Mouse (Mus musculus): ENCODE measurements around the gene Gm10721.
"Not testable (repeated sequence)": the region's sequence is repeated elsewhere in the genome, so short reads cannot be mapped to it uniquely, and the experiment has no call there.

Gm10721 gene

GRCm38 (mm10) chr9:3012733-3013279 is at the start of gene Gm10721:
Gm10721 (plus strand) TSS chr9:3013140.
- DNase-seq (ENCODE audit: low spot score in 2 of 2), result not testable (repeated sequence)

GRCm38 (mm10) chr9:3000445-3000972 is 12.4 kb upstream of the Gm10721 start, which contains the start of gene Gm10722:
Gm10722 (plus strand) TSS chr9:3000922.
- peak; percentile 29 to 44 for DNase-seq (ENCODE audit: low spot score in 2 of 2)

- peak; percentile 42 to 57 for DNase-seq (ENCODE audit: low spot score in 2 of 2)
Observed at GRCm38 (mm10) chr9:3001006-3001405, 11.9 kb upstream of the Gm10721 start.

GRCm38 (mm10) chr9:3001948-3002659 is 10.8 kb upstream of the Gm10721 start:
- peak; percentile 100 for DNase-seq (ENCODE audit: low spot score in 2 of 2)

- not testable (repeated sequence) for DNase-seq (ENCODE audit: low spot score in 2 of 2)
Observed at GRCm38 (mm10) chr9:3002794-3003396, 10.0 kb upstream of the Gm10721 start, which contains the start of gene Gm11168. Gm11168 (plus strand) TSS chr9:3003346.

- DNase-seq (ENCODE audit: low spot score in 2 of 2), result not testable (repeated sequence)
Observed at GRCm38 (mm10) chr9:3006179-3006578, 6.8 kb upstream of the Gm10721 start.

- DNase-seq (ENCODE audit: low spot score in 2 of 2), result peak; percentile 100
Observed at GRCm38 (mm10) chr9:3006636-3007035, 6.3 kb upstream of the Gm10721 start.

GRCm38 (mm10) chr9:3007272-3007671 is 5.7 kb upstream of the Gm10721 start:
- not testable (repeated sequence) for DNase-seq (ENCODE audit: low spot score in 2 of 2)

- DNase-seq (ENCODE audit: low spot score in 2 of 2), result not testable (repeated sequence)
Observed at GRCm38 (mm10) chr9:3009331-3009730, 3.6 kb upstream of the Gm10721 start.

GRCm38 (mm10) chr9:3012054-3012621 is 802 bp upstream of the Gm10721 start:
- not testable (repeated sequence) for DNase-seq (ENCODE audit: low spot score in 2 of 2)

- not testable (repeated sequence) for DNase-seq (ENCODE audit: low spot score in 2 of 2)
Observed at GRCm38 (mm10) chr9:3015354-3015753, 2.4 kb downstream of the Gm10721 start, which contains the start of gene Gm10720. Gm10720 (plus strand) TSS chr9:3015654.

- peak in 1 of 2 experiments; percentile 1 for DNase-seq (ENCODE audit: low spot score in 2 of 2)
Observed at GRCm38 (mm10) chr9:3015896-3016295, 3.0 kb downstream of the Gm10721 start.

- DNase-seq (ENCODE audit: low spot score in 2 of 2), result not testable (repeated sequence)
Observed at GRCm38 (mm10) chr9:3017108-3017507, 4.2 kb downstream of the Gm10721 start, which contains the start of gene Gm10719. Gm10719 (plus strand) TSS chr9:3017408.

- DNase-seq (ENCODE audit: low spot score in 2 of 2), result peak in 1 of 2 experiments; percentile 1
Observed at GRCm38 (mm10) chr9:3018944-3019343, 6.0 kb downstream of the Gm10721 start.

GRCm38 (mm10) chr9:3019835-3020727 is 7.1 kb downstream of the Gm10721 start:
- DNase-seq (ENCODE audit: low spot score in 2 of 2), result peak; percentile 51 to 66

- peak; percentile 83 for DNase-seq (ENCODE audit: low spot score in 2 of 2)
Observed at GRCm38 (mm10) chr9:3022316-3023008, 9.5 kb downstream of the Gm10721 start.

GRCm38 (mm10) chr9:3023312-3023984 is 10.5 kb downstream of the Gm10721 start, which contains the start of gene Gm10718:
Gm10718 (plus strand) TSS chr9:3023547.
- DNase-seq (ENCODE audit: low spot score in 2 of 2), result peak; percentile 67 to 69

GRCm38 (mm10) chr9:3023985-3024648 is 11.2 kb downstream of the Gm10721 start:
- peak; percentile 100 for DNase-seq (ENCODE audit: low spot score in 2 of 2)

- DNase-seq (ENCODE audit: low spot score in 2 of 2), result peak; percentile 24 to 57
Observed at GRCm38 (mm10) chr9:3024912-3025467, 12.1 kb downstream of the Gm10721 start, which contains the start of gene Gm10717. Gm10717 (plus strand) TSS chr9:3025417.
